Mouse (Mus musculus): ENCODE data around the gene Irf3.
A peak's percentile ranks its signal among the peaks of the same experiment; 100 is the strongest.
"Not testable (repeated sequence)": the region's sequence is repeated elsewhere in the genome, so short reads cannot be mapped to it uniquely, and the experiment has no call there.

The Irf3 gene

DNA sequence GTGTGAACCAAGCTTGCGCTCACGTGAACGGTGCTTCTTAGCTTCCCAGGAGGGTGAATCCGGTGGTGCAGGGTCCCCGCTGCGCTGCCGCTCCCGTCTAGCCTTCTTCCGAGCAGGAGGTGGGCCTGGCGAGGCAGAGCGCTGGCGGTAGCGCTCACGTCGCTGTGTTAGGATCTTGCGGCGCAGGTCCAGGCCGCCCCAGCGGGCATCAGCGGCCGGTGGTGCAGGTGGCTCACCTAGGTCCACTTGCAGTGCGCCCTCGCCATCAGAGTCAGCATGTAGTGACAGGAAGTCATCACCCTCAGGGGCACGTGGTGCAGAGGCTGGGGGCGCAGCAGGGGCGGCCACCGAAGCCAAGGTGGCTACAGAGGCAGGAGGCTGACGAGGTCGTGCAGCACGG is 10.4 kb downstream of the Irf3 start:
- no peak for DNase-seq (ENCODE audit: low spot score in 2 of 2)

DNA sequence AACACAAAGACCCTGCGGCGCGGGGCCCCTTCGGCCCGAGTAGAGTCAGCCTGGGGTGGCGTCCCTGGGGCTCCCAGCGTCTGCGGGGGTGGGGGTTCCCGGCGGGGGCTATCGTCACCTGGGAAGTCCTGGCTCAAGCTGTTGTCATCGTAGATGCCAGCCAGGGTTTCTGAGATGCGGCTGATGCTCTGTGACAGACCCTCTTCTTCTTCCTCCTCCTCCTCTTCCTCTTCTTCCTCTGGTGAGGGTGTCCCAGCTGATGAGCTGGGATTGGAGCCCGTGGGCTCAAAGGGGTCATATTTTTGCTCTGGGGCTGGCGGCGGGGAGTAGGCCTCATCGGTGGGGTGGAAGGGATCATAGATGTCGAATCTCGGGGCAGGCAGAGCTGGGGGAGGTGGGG is 11.0 kb downstream of the Irf3 start:
- DNase-seq (ENCODE audit: low spot score in 2 of 2) = no peak

DNA sequence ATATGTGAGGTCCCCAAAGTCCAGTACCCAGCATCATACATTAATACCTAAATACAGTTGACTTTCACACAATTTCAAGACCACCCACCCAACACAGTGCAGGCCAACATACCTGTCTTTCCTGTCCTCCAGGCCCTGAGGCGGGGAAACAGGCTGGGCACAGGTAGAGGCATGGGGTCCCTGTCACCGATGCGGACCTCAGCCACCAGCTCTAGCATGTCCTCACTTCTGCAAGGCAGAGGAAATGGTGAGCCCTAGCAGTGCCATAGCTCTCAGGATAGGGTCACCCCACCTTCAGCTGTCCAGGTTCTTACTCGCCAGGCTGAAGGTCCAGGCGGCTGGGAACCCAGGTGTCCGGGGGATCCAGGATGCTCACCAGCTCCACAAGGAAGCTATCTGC is 14.6 kb downstream of the Irf3 start:
- no peak for DNase-seq (ENCODE audit: low spot score in 2 of 2)

DNA sequence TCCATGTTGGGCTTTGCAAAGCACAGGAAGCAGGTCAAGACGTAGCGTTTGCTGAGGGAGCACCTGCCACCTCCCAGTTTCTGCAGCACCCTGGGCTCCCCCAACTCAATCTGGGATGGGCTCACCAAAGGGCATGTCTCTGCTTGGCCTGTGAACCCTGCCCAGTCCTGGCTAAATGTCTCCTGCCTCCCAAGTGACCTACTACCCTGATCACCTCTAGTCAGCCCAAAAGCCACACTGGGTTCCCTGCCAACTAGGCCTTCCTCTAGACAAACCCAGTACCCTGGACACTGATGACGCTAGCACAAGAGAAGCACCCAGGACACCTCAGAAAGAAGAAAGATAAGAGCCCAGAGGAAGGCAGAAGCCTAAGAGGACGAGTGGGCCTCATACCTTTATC is 15.4 kb downstream of the Irf3 start:
- no peak for DNase-seq (ENCODE audit: low spot score in 2 of 2)

DNA sequence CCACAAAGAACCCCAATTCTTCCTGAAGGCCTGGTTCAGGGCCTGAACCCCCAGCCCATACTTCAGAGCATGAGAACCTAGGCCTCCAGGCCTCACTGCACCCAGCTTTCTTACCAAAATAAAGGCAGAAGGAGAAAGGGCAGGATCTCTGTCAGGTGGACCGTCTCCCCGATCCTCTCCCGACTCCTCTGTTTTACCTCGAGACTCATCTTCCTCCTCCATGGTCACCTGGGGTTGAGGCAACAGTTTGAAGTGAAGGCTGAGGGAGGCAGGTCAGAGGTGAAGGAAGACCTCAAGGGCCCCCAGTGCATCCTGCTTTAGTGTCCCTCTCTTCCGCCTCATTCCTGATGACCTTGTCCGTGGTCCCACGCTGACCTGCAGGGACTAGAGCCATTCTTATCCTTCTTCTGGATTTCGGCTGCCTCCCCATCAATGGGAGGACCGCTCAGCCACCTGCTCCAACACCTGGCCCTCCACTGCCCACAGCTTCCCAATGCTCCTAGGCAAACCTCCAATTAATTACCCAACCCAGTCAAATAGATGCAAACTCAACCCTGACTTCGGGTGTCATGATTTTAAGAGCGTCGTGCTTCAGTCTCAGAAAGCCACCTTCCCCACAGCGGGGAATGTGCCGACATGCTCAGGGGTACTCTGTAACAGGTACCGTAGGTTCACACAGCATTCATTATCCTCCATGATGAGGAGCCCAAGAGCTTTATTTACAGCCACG is 16.1 kb downstream of the Irf3 start:
- no peak for DNase-seq (ENCODE audit: low spot score in 2 of 2)

DNA sequence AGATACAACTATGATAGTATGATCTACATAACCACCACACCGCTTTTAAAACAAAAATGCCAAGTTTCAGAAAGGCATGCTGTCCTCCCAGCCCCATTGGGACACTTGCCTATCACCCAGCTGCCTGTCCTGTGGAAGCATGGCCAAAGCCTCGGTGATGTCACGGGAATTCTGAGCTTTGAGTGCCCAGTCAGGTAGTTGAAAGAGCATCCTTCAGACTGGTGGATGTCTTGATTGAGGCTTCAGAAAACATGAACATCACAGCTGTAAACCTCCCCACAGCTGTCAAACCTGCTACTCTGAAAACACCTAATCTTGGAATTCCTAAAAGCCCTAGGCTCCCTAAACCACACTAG is 16.6 kb downstream of the Irf3 start:
- no peak for DNase-seq (ENCODE audit: low spot score in 2 of 2)

DNA sequence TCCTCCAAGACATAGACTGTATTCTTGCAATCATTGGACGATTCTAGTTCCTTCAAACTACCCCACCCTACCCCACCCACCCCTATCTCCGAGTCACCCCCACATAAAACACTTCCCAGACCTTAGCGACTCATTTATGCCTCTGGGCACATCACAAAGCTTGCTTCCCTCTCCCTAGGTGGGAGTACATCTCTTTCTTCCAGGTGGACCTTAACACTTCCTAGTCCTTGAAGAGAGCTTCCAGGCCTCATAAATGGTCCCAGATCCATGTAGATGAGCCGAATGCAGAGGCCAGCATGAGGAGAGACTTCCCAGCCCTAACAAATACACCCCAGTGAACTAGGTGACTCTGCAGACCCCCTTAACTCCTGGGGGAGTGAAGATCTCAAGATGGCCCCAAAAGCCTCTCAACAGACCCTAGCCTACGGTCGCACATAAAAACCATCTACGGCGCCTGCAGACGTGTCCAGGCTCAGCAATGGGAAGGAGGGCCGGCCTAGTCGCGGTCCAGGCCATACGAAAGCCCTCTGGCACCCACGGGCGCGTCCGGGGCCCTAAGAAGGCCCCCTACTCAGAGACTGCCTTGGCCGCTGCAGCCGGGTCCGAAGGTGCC is 18.0 kb downstream of the Irf3 start:
- DNase-seq (ENCODE audit: low spot score in 2 of 2) = no peak

DNA sequence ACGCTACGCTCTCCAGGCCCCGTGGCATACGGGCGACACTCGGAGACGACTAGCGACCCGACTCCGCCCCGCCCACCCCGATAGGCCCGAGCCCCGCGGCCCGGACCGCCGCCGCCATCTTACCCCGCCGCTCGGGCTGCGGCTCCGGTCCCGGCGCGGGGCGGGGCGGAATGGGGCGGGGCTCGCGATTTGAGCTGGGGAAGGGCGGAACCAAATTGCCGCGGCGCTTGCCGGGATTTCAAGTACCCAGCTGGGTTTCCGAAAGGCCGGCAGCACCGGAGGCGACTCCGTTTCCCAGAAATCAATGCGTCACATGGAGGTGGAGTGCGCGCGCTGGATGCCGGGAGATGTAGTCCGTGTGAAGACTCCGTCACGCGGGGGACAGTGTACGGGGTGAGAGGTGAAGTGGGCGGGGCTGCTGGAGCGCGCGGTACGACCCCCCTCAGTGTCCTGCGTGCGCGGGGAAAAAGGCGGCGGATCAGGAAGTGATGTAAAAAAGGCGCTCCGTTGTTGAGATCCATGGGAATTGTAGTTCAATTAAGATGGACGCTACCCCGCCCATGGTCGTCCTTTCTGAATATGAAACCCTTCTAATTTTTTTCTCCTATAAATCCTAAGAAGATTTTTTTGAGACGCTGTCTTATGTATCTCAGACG is 18.6 kb downstream of the Irf3 start, which contains the start of gene Scaf1:
Gene Scaf1 (minus strand): TSS at position 407 of the 656 bp plus-strand sequence.
- peak; percentile 100 for DNase-seq (ENCODE audit: low spot score in 2 of 2)

DNA sequence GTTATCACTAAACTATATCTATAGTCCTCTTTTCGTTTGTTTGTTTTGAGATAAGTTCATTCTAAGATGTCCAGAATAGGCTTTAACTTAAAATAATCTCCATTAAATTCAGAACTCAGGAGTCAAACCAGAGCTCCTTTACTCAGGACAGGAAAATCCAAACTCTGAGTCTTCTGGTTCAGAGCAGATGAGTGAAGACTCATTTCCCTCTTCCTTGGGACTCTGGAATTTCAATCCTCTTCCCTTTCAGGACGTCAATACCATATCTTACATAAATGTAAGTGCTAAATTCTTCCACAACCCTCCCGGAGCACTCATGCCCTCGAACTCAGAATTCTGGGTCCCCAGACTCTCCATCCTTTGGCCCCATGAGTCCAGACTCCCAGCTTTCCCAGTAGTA is 19.3 kb downstream of the Irf3 start:
- no peak for DNase-seq (ENCODE audit: low spot score in 2 of 2)

DNA sequence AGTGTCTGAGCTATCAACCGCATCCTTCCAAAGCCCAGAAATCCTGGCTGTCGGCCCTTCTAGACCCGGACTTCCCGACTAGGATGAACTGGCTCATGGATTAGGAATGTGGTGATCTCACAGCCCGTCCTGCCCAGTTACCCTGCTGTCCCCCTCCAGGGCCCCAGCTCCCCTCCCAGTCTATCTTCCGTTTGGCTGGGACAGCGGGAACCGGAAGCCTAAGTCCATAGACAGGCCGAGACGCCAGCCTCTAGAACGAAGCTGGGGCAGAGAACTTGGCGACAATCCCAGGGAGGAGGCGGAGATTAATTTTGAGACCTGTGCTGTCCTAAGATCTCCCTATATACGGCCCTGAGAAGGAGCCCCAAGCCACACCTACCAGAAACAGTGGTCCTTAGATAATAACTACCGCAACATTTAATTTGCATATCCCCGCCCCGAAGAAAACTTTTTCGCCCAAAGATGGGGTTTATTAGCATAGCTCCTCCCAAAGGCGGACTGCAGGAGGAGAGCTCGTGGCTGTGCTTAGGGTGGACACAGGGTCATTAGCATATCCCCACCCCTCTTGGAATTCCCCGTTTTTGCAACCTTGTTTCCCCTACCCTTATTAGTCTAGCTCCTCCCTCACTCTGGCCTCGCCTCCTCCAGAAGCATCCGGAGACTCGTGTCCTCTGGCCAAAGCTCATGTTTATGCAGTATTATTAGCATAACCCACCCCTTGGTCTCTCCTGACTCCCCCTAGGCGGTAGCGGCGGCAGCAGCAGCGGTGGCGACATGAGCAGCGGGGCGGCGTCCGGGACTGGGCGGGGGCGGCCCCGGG is 20.0 kb downstream of the Irf3 start, which contains the start of gene Rras:
Gene Rras (plus strand): TSS at position 720 of the 820 bp plus-strand sequence.
- DNase-seq (ENCODE audit: low spot score in 2 of 2) = peak; percentile 81 to 87

DNA sequence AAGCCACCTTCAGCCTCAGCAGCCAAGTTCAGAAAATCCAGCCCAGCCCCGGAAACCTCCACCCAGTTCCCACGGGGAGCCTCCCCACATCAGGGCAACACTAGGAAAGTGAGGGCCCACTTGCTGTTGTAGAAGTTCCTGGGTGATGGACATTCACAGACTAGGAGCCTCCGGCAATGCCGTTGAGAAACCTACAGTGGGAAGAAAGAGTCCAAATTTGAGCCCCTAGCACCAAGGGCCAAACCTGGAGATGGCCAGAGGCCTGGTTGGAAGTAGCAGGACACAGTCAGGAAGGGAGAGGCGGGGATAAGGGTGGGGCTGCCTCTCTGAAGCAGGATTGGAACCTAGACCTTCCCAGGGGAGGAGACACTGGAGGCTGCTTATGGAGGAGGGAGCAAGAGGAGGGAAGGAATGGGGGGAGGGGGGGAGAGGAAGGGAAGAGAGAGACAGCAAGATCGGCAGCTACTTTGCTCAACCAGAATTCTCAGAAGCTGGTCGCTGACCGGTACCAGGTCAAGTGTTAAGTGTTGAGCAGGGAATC is 21.7 kb downstream of the Irf3 start:
- no peak for DNase-seq (ENCODE audit: low spot score in 2 of 2)

DNA sequence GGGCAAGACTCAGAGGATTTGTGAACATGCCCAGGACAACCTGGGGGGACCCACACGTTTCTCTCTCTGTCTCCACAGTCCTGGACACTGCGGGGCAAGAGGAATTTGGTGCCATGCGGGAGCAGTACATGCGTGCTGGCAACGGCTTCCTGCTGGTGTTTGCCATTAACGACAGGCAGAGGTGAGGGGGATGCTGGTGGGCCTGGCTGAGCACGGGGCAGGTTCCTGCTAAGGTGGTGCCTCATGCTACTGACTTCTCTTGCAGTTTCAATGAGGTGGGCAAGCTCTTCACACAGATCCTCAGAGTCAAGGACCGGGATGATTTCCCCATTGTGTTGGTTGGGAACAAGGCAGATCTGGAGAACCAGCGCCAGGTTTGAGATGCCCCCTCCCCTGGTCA is 22.8 kb downstream of the Irf3 start:
- DNase-seq (ENCODE audit: low spot score in 2 of 2) = no peak

DNA sequence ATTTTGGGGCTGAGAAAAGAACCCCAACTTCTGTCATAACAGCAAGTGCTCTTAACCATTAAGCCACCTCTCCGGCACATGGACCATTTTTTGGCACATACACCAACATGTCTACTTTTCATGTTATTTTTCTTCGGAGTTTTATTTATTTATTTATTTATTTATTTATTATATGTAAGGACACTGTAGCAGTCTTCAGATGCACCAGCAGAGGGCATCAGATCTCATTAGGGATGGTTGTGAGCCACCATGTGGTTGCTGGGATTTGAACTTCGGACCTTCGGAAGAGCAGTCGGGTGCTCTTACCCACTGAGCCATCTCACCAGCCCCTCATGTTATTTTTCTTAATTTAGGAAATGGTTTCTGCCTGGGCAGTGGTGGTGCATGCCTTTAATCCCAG is 26.3 kb downstream of the Irf3 start:
- DNase-seq (ENCODE audit: low spot score in 2 of 2) = not testable (repeated sequence)

DNA sequence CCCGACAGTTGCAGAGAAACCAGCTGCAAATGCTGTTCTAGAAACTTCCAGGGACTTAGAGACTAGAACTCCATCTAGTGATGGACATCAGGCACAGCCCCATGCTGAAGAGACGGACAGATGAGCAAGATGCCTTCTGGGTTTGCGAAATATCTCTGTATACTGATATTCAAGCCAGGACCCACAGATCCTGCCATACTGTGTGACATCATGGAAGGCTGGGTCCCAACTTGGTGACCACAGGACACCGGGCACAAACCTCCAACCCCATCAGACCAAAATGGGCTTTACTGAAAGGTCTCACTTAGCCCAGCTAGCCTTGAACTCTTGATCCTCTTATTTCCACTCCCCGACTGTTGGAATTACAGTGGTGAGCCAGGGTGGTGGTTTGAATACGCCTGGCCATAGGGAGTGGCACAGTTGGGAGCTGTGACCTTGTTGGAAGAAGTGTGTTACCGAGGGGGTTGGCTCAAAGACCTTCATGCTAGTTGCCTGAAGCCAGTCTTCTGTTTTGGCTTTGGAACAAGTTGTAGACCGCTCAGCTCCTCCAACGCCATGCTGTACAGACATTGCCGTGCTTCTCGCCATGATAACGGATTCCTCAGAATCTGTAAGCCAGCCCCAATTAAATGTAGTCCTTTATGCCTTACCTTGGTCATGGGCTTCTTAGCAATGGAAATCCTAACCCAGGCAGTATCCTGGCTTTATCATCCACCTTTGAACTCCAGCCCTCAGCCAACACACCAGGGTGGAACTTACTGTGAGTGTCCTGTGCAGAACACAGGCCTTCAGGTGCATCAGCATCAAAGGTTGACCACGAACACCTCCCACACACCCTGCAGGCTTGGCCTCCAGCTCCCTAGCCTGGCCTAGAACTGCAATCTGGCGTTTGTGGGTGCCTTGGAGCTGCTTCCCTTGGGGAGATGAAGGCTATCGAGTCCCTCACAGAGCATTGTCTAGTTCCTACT is 27.1 kb downstream of the Irf3 start:
- DNase-seq (ENCODE audit: low spot score in 2 of 2) = no peak

DNA sequence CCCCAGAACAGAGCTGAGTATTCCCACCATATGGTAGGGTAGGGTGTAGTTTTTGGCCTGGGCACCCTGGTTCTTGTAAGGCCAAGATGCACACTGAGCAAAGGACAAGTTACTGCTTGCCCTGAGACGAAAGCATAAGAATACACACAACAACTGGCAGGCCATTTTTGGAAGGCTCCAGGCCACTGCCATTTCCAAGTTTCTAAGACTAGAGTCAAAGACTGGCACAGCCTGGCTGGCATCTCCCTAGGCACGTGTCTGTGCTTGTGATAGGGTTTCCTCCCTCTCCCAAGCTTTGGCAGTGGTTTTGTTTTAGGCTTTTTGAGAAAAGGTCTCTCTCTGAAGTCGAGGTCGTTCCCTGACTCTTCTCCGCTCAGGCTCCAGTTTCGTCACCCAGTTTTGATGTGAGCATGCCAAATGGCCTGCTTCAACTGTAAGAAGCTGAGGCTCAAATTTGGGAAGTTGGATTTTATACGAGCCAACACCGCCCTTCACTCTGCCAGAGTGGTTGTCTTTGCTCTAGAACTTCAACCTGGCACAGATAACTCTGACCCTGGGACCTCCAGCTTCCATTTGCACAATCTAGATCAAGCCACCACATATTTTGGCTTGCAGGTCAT is 28.3 kb downstream of the Irf3 start:
- no peak for DNase-seq (ENCODE audit: low spot score in 2 of 2)

DNA sequence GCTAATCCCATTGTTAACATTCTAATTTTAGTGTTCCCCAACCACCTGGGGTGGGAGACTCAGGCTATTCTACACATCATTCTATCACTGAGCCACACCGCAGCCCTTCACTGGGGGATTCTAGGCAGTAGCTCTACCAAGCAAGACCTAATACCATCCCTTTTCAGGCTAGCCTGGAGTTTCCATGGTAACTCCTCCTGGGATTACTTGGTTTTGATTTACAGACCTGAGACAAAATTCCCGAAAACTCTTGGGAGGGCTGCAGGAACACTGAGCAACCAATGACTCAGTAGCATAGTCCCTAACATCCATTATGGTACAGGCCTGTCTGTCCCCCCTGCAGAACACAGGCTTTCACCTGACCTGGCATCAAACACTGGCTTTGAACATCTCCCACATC is 28.8 kb downstream of the Irf3 start:
- DNase-seq (ENCODE audit: low spot score in 2 of 2) = no peak

DNA sequence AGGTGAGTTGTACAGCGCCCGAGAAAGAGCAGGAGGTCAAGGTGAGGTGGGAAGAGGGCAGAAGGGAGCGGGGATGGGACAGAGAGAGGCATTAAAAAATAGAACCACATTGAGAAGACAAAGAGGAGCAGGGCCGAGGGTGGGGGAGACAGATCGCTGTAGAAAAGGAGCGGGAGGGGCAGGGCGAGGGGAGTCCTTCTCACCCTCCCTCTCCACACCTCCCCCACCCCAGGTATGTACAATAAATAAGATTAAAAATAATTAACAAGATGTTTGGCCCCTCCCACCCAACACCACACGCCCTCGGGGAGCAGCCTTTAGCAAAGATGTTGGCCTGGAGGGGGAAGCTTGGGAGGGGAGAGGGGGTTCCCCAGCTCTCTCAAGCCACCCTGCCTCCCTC is 30.3 kb downstream of the Irf3 start:
- no peak for DNase-seq (ENCODE audit: low spot score in 2 of 2)

DNA sequence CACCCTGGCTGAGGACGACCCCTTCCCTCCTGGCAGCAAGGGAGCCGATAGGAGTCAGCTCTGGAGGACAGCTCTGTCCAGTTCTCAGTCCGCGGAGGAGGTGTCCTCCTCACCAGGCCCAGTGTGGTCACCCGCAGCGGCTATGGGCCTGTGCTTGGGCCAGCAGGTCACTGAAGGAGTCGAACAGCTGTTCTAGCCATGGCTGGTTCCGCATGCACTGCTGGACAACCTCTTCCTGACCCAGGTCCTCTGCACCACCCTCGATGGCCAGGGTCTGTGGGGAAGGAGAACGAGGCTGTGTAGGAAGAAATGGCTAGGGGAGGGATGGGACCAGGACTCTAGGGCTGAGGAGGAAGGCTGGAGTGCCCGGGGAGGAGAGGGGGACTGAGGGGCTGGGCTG is 30.9 kb downstream of the Irf3 start:
- no peak for DNase-seq (ENCODE audit: low spot score in 2 of 2)

DNA sequence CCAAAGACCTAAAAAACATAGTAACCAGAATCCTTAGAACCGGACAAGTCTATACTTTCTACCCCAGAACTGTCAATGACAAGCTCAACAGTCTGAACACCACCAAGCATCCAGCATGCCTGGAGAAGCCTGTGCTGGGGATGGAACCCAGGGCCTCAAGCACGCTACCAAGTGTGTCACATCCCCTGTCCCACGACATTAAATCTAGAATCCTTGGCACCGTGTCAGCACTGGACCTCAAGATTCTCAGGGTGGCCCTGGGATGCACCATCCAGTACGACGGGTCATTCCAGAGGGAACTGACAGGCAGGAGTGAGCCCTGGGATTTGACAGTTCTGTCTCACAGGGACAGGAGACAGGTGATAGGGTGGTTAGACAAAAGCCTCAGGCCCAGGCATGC is 32.5 kb downstream of the Irf3 start:
- DNase-seq (ENCODE audit: low spot score in 2 of 2) = no peak

DNA sequence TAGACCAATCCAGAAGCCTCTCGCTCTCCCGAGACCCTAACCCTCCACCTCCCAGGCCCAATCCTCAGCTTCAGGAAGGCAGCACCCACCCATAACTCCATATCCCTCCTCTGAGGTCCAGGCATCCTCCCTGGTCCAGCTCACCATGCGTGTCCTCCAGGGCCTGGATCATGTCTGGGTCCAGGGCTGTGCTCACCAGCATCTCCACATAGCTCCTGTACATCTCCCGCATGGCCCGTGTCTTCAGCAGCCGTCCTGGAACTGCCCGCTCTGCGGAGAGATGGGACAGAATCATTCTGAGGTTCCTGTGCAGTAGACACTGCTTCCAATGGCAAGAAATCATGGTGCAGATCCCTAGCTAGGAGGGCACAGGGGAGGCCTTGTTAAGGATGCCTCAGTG is 33.4 kb downstream of the Irf3 start:
- no peak for DNase-seq (ENCODE audit: low spot score in 2 of 2)

All from frontal cortex, postnatal 36 days (tissue).